Mouse (Mus musculus): Measurements from ENCODE around the gene Nanog.

Gene Nanog

DNA sequence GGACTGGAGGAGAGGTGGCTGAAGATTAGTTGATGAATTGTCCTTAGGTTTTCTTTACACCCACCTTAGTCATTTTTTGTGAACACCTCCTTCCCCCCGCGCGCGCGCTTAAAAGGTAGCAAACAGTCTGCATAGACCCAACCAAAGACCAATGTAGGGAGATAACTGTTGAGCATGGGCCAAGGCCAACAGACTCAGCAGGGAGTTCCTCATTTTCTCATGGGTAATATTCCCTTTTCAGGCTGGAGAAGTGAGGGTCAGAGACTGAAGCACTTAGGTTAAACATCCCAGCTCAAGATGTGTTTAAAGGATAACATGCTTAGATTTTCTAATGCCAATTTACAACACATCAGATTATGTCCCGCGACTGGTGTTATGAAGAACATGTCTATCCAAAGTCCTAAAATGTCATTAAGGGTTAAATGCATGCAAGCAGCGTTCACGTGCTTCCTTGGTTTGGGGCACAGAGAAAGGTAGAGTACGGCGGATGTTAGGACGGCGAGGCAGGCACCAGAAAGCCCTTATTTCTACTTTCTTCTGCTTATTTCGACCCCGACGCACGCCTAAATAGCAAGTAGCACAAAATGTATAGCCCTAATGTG is 56.7 kb downstream of the Nanog start:
- DNase-seq, result no peak

Measured in kidney, postnatal 14 days (tissue).